Mouse (Mus musculus) layer of hippocampus, adult 9-10 months (tissue): Measurements from ENCODE around the gene Gm20708.
"Not testable (repeated sequence)": the region's sequence is repeated elsewhere in the genome, so short reads cannot be mapped to it uniquely, and the experiment has no call there.

ENCODE experiments used
- DNase-seq: peaks from one replicate; pipeline ENCODE4 v3.0.0; 2022; ENCODE audit warnings: low spot score

Gm20708 gene

DNA sequence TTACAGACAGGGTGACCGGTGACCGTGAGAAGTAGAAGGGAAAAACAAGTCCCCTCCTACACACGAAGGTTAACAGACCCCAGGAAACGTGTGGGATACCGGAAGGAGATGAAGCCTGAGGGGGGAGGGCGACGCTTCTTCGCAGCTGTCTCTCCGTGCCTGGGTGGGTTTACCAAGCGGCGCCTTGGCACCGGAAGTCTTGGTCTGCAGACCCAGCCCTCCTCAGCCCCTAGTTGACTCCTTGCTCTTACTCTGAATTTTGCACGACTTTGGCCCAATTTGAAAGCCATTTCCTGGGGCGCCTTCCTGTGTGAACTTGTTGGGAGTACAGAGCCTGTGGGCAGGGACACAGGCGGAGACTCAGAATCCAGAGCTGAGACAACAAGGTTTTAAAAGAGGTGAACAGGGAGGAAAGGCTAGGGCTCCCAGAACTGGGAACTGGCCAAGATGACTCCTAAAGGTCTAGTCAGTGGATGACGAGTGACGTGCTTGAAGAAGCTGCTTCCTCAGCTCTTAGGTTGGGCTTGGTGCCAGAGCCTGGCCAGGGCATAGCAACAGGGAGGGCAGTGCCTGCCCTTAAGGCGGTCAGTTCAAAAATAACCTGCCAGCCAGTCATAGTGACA lies 28.2 kb upstream of the Gm20708 start:
- no peak for DNase-seq

DNA sequence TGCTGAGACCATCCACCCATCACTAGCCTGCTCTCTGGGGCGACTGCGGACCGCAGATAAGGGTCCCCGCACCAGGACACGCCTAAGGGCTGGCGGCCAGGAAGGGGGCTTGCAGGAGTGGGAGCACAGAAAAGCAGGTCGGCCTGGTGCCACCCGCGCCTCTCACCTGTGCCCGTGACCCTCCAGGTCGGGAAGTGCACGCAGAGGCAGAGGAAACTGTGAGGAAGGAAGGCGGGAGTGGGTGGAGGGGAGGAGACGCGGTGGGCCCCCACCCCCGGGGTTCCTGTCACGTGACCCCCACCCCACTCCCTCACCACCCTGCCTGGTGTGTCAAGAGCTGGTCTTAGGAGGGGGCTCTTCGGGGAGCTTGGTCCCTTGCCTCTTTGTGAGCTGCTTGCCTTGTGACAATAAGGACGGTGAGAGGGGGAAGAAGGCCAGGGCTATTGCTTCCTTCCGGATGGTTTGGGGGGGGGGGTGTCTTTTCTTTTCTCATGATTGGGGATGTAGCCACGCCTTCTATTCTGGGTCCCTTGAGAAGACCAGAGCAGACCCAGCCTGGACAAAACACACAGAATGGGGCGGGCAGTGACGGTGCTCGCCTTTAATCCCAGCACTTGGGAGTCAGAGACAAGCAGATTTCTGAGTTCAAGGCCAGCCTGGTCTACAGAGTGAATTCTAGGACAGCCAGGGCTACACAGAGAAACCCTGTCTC lies 27.3 kb upstream of the Gm20708 start, which contains the start of the genes Tmc8 and Tmc6:
Gene Tmc8, plus strand, starts transcription at position 84 of the 712 bp plus-strand sequence.
Gene Tmc6, minus strand, starts transcription at position 206 of the 712 bp plus-strand sequence.
- DNase-seq = no peak

- DNase-seq = no peak
Observed at GRCm38 (mm10) chr11:117782705-117783034, 26.8 kb upstream of the Gm20708 start.

GRCm38 (mm10) chr11:117783089-117783488 lies 26.4 kb upstream of the Gm20708 start:
- DNase-seq = no peak

GRCm38 (mm10) chr11:117783683-117784309 lies 25.7 kb upstream of the Gm20708 start:
- no peak for DNase-seq

GRCm38 (mm10) chr11:117786294-117786693 lies 23.2 kb upstream of the Gm20708 start:
- DNase-seq = peak; percentile 54

DNA sequence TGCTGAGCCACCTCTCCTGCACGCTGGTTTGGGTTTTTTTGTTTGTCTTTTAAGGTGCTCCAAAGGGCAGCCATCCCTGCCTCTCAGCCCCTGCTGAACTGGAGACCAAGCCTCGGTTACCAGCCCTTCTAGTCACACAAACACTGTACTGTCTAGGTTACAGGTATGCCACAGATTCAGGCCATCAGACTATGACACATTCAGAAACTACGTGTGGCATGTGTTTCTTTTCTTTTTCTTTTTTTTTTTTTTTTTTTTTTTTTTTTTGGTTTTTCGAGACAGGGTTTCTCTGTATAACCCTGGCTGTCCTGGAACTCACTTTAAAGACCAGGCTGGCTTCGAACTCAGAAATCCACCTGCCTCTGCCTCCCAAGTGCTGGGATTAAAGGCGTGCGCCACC lies 21.0 kb upstream of the Gm20708 start:
- DNase-seq = not testable (repeated sequence)

GRCm38 (mm10) chr11:117790286-117790685 lies 19.2 kb upstream of the Gm20708 start:
- DNase-seq = peak; percentile 51

DNA sequence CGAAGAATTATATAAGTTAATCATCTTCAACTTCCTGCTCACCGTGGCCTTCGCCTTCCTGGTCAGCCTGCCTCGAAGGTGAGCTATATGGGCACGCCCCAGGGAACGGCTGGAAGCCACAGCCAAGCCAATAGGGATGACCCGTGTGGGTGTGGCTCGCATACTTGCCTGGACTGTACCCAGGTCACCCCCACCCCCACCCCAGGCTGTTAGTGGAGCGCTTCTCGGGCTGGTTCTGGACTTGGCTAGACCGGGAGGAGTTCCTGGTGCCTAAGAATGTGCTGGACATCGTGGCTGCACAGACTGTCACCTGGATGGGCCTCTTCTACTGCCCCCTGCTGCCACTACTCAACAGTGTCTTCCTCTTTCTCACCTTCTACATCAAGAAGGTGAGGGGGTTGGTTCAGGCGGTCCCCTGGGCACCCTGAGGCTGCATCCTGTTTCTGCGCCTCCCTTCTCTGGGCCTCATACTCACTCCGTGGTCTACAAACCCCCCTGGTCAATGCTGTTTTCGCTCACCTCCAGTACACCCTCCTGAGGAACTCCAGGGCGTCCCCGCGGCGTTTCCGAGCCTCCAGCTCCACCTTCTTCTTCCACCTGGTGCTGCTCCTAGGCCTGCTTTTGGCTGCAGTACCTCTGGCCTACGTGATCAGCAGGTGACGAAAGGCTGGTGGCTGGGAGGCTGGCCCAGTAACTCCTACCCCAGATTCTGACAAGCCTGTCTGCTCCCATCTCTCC lies 18.6 kb upstream of the Gm20708 start:
- no peak for DNase-seq

DNA sequence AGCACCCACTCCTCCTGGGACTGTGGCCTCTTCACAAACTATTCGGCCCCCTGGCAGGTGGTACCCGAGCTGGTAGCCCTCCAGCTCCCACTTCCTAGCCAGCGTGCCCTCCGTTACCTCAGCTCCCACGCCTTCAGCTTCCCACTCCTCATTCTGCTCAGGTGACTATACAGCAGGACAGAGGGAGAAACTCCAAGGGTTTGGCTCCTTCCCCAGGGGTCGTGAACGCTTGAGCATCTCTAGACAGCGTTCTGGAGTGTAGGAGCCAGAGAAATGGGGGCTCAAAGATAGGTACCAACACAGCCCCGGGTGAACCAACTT lies 18.1 kb upstream of the Gm20708 start:
- no peak for DNase-seq

GRCm38 (mm10) chr11:117792281-117792888 lies 17.1 kb upstream of the Gm20708 start:
- DNase-seq = no peak

DNA sequence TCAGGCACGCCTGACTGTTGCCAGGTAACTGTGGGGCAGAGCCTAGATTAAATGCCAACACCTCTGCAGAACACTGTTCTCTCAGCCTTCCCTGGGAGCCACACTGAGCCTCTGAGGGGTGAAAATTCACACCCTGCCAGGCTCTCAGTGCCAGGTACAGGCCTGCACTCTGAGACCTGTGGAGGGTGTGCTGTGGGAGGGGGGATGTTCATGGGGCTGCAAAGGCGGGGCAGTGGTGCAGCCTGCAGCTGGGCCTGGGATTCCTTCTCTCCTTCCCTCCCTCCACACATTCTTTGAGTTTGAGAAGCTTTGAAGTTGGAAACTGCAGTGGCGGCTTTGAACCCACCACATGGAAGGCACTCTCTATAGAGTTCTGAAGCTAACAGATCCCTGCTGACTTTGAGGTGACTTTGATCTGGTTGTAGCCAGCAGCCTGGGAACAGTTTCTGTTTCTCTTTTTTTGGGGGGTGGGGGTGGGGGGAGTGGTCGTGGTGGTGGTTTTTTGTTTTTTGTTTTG lies 15.4 kb upstream of the Gm20708 start:
- DNase-seq = no peak

DNA sequence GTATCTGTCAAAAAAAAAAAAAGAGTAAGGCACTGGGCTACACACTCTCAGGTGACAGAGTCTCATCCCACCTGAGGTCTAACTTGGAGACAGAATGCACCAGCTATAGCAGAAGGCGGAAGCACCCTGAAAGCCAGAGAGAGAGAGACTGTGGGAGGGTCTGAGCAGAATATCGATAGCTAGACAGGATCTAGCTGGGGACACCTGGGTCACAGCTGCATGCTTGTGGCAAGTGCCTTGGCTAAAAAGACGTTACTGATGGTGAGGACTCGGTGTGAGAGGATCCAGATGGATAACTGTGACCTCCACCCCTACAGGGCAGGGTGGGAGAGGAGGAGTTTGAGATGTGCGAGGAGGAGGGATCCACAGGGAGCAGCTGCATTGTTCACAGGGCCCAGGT lies 12.5 kb upstream of the Gm20708 start:
- DNase-seq = no peak

GRCm38 (mm10) chr11:117797511-117798159 lies 11.8 kb upstream of the Gm20708 start, which contains the start of gene 6030468B19Rik:
6030468B19Rik (plus strand) TSS chr11:117797660.
- DNase-seq = no peak

- DNase-seq = no peak
Observed at GRCm38 (mm10) chr11:117798160-117798541, 11.3 kb upstream of the Gm20708 start.

DNA sequence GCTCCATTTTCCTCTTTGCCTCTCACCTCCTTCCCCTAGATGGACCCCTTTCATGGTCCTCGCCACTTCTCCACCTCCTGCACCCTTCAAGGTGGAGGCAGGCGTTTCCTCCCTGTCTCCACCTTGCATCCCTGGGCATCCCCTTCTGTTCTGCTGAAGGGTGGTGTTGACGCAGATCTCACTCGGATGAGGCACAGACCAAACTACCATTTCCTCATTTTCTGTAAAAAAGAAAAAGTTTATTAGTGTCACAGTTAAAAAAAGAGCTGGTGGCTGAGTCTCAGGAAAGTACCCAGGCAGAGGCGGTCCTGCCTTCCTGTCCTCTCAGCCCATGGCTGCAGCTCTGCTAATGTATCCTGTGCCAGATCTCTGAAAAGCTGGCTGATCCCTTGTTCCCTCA lies 10.3 kb upstream of the Gm20708 start:
- no peak for DNase-seq

DNA sequence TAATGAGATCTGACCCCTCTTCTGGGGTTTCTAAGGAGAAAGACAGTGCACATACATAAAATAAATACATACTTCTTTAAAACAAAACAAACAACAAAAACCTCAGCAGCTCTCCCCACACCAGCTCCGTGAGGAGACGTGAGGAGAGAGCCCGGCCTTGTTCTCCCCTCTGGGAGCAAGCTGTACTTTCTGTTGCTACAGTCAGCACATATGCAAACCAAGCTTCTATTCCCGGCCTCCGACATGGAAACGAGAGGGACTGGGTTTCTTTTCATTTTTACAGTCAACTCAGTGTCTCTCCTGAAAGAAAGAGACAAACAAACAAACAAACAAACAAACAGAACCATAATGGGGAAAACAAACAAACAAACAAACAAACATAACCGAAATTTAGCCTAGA lies 9.4 kb upstream of the Gm20708 start:
- no peak for DNase-seq

DNA sequence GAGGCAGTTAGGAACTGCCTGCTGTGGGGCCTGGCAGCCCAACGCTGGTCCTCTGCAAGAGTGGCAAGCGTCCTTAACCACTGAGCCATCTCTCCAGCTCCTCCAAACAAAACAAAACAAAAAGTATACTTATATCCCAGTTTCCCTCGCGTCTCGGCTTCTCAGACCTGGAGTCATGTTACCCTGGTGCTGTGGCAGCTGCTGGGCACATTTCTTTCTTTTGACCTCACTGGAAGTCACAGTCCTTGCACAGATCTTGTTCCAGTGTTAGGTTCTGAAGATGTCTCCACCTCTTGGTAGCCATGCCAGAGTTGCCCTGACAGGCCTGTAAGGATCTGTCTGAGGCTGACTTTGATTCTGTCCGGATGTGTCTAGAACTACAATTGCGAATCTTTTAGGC lies 7.8 kb upstream of the Gm20708 start:
- DNase-seq = no peak

DNA sequence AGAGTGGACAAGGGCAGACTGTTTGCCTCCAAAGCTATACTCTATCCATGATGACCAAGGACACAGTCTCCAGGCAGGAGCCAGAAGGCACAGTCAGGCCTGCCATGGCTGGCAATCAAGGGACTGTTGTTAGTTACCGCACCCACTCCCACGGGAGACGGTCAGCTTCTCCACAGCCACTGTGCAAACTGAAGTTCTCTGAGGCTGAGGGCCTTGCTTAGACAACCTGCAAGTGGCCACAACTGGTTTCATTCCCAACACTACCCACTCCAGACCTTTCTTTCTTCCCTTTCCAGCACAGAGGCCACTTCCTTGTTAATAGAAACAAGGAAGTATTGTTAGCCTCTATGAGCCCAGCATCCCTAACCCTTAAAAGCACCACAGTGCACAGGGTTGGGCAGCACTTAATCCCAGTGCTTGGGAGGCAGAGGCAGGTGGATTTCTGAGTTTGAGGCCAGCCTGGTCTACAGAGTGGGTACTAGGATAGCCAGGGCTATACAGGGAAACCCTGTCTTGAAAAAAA lies 6.2 kb upstream of the Gm20708 start:
- DNase-seq = no peak

- DNase-seq = no peak
Observed at GRCm38 (mm10) chr11:117806781-117807180, 2.7 kb upstream of the Gm20708 start.

DNA sequence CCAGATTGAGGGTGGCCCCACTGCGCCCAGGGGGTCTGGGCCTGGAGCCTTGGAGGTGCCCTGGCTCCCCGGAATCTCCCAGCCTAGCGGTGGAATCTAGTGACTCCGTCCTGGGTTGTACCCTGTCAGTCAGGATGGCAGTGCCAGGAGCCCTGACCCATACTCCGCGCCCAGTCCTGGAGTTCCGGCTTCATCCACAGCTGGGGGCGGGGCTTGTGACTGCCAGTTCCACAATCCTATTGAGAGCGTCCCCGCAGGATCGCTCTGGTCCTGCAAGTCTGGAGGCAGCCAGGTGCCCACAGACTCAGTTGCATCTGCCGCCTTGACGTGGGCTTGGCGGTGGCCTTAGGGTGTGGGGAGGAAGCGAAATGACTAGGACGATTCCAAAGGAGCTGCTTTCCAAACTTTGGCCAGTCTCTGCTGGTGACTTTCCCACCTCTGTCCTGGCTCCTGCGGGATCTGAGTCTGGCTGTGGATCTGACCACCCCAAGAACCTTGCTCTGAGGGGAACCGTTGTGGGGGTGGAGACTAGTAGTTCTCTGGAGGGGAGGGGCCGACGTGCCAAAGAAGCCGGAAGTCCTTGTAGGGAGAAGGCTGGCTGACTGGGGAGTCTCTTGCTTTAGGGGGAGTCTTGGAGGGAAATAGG lies 1.1 kb downstream of the Gm20708 start:
- no peak for DNase-seq
